Mouse (Mus musculus): ENCODE data around the gene Apod.

Gene Apod

DNA sequence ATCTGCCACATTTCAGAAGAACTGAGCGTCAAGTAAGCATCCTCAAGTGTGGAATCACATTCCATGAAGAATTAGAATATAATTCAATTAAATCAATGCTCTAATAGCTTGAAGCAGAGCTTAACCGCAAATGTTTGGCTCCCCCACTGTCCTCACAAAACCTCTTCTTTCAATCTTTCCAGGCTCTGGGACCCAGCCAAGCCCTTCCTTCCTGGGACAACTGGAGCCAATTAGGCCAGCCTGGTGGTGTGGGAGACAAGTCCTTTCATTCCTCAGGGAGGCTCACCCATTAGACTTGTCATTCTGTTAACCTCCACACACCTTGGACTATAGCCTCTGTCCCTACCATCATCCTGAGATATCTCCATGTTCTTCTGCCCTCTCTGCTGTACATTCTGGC lies 32.6 kb downstream of the Apod start:
- in situ Hi-C loops (cut with MboI, MseI), result no loop called here

DNA sequence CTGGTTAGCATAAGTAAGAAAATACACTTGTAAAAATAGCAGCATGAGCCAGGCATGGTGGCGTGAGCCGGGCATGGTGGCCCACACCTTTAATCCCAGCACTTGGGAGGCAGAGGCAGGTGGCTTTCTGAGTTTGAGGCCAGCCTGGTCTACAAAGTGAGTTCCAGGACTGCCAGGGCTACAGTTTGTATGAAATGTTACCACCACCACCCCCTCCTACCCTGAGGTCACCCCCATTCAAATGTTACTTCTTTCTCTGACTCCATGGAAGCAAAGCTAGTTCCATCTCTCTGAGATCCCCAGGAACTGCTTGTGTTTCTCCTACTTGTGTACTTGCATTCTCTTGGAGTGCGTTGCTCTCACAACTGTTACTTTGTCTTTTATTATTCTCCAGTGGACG lies 34.4 kb downstream of the Apod start:
- in situ Hi-C loops (cut with MboI, MseI), result no loop called here

DNA sequence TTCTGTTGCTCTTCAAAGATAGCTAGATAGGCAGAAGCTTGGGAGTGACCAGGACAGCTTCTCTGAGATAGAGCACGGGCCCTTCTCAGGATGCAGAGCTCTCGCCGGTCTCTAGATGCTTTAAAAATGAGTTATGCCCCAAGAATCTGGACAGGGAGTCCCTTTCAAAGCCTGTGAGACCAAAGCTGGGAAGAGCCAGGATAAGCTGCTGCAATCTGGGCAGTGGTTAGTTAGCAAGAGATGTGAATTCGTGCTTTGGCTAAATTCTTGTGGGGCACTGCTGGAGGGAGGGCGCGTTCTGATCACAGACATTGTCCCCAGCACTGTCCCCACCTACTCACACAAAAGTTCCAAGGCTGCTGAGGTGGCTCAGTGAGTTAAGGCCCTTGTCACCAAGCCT lies 36.0 kb downstream of the Apod start:
- in situ Hi-C loops (cut with MboI, MseI), result no loop called here

DNA sequence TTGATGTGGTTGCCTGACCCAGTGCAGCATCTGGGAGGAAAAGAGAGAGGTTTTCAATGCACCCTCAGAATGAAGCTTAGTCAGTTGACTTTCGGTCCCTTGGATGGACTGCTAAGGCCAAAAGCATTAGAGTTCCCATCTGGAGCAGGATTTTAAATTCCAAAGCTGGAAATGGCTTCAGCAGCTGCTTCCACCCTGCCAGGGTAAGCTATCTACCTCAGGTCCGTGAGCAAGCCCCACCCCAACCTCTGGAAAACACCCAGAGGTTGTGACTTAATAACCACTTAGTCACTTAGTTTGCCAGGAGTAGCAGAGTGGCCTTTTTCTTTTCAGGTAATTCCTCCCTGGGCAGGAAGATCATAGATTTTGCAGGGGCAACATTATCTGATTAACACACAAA lies 36.5 kb downstream of the Apod start:
- in situ Hi-C loops (cut with MboI, MseI), result no loop called here

DNA sequence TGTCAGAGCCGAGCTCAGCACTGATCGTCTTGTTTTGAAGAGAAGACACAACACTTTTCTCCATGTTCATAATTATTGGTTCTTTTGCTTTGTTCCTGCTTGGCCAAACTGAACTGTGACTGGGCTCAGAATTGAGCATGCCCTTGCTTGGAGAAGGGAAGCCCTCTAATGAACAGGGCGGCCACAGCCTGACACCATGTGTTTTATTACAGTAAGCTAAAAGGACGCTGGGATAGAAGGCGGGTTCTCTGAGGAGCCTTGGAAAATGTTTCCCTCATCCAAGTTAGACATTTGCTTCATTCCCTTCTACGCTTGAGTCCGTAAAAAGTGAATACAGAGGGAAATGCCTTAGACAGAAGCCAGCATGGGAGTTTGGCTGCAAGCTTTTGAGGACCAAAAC lies 37.6 kb downstream of the Apod start:
- in situ Hi-C loops (cut with MboI, MseI), result no loop called here

DNA sequence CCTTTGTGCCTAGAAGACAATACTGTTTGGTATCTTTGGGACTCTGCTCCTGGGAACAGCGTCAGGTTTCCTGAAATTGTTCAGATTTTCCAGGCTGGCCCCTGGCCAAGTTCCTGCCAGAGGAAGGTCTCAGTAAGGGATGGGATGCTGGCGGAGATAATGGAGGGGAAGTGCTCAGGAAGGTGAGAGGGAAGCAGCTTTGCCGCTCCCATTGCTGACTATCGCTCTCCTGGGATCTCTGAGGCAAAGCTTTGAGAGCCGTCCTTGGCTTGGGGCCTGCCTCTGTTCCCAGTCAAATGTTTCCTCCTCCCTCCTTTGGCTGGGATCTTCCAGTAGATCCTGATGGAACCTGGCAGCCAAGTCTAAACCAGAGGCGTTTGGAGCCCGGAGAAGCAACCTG lies 38.1 kb downstream of the Apod start:
- in situ Hi-C loops (cut with MboI, MseI), result no loop called here

DNA sequence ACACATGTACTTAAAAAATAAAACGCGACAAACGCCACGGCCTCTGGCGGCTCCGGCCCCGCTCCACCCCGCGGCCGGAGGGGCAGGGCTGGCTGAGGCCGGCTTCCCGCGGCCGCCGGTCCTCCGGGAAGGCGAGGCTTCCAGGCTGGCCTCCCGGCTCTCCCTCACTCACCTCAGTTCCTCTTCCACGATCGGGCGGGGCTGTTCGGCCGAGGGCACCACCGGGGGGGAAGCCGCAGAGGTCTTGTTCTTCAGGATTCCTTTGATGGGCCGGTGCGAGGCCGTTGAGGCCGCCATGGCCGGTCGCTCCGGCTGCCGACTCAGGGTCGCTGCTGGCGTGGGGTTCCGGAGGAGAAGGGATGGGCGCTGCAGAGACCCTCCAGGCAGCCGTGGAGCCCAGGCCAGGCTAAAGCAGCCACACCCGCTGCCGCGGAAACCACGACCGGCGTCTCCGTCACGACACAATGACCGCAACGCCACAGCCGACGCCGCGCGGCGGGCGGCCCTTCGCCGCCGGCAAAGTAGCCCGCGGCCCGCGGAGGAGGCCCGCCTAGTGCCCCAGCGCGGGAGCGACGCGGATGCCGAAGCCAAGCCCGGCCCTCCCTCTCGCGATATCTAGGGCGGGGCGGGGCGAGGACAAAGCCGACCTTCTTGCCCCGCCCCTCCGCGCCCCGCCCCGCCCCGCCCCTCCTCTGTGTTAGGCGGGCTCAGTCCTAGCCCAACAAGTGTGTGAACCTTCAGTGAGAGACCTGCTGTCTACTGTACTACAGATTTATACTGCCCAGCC lies 39.7 kb downstream of the Apod start, which contains the start of gene Ppp1r2:
Gene Ppp1r2, minus strand, starts transcription at position 604 of the 787 bp plus-strand sequence.
- in situ Hi-C loops (cut with MboI, MseI), result no loop called here

DNA sequence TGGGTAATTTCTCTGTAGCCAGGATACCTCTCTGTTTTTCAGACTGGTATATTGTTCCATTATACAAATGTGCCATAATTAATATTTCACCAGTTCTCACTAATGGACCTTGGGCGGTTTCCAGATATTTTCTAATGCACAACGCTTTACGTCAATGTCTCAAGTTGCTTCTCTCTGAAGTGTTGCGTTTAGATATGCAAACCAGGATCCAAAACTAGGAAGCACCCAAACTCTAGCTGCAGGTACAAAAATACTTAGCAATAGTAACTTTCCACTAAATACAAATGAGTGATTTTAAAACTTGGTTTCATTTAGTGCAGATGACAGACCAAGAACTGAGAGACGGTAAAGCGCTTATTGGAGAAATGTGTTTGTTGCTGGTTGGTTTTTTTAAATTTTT lies 40.5 kb downstream of the Apod start:
- in situ Hi-C loops (cut with MboI, MseI), result no loop called here

DNA sequence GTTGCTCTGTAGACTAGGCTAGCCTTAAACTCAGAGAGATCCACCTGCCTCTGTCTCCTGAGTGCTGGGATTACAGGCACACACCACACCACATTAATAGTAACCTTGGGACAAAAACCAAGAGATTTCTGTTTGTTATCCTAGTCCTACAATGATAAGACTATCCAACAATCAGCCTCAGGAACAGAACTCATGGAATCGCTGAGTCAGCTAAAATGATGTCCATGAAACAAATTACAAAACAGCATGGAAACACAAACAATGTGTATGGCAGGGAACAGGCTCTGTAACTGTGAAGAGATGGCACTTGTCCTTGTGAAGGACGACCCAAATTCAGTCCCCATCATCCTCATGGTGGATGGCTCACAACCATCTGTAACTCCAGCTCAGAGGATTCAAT lies 47.9 kb downstream of the Apod start:
- in situ Hi-C loops (cut with MboI, MseI), result no loop called here

DNA sequence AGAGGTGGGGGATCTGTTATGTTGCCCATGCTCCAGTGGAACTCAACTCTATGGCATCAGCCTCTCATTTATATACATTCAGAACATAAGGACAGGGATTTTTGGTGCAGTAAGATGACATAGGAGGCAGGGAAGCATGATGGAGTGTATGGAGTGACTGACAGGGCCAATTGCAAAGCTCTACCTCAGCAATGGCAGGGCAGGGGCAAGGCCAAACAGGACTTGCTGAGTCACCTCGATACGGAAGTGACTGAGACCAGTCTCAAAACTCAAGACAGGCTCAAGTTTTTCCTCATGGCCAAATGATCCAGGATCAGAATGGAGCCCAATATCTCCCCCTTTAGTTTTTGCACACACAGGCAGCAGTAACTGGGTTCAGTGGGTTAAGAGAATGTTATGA lies 58.5 kb downstream of the Apod start:
- in situ Hi-C loops (cut with MboI, MseI), result no loop called here

DNA sequence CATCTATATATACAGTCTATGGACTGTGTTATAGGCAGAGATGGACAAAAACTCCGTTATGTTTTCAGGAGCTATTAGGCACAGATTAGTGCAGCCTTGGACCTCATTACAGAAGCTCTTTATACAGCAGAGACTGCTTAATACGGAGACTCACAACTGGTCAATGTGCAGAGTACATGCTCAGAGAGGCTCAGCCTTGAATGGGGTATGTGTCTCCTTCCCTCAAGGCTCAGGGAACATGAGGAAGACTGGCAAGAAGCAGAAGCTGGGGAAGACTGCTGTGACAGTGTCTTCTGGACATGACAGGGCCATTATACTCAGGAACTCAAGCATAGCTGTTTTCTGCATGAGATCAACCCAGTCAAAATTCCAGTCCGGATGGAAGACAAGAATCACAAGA lies 58.9 kb downstream of the Apod start:
- in situ Hi-C loops (cut with MboI, MseI), result no loop called here

DNA sequence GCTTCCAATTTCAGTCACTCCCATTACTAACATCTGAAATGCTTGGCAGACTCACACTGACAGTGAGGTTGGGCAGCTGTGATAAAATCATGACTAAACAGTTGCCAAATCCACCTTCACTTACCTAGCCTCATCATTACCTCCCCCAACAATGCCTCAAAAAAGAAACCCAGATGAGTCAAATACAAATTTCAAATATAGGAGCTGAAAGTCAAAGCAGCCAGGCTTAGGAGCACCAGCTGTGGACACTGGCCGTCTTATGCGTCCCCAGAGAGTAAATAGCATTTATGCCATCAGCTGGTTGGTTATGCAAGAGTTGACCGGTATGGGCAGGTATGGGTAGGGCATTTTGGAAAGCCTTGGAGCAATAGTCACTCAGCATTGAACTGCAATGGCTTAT lies 65.2 kb downstream of the Apod start:
- in situ Hi-C loops (cut with MboI, MseI), result no loop called here

DNA sequence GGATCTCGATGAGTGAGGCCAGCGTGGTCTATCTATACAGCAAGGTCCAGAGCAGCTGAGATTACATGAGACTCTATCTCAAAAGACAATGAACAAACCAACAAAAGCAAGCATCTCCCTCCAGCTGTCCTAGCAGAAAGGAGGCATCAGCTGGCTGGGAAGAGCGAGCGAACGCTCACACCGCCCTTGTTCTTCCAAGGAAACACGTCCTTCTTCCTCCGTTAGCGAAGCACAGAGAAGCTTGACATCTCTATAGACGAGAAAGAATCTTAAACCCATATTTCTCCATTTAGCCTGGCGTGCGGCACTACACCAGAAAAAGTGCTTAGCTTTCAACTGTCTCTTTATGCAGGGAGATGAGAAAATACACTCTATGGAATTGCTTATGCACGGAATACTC lies 65.9 kb downstream of the Apod start:
- in situ Hi-C loops (cut with MboI, MseI), result no loop called here

DNA sequence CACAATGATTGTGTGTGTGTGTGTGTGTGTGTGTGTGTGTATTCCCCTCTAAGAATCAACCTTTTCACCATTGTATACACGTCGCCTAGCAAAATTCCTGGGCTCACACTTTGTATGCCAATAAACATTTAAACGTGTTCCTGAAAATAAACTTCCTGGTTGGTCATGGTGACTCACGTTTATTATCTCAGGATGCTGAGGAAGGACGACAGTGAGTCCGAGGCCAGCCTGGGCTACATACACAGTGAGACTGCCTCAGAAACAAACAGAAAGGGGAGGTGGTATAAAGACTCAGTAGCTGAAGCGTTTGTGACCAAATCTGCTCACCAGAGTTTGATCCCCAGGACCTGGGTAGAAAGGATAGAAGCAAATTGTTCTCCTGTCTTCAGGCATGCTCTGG lies 67.2 kb downstream of the Apod start:
- in situ Hi-C loops (cut with MboI, MseI), result no loop called here
